Mouse (Mus musculus) olfactory bulb, adult 2 months (tissue): ENCODE data around the gene Dhcr24.

ENCODE experiments used
- CTCF ChIP-seq: fragments of 200-500 bp; IDR thresholded peaks from 2 replicates; pipeline ENCODE4 v1.5.1; 2012; ENCODE audit warnings: low read depth, mild to moderate bottlenecking, low read length, moderate library complexity; ENCODE audit not compliant: insufficient read depth
- POLR2A ChIP-seq: fragments of 200-500 bp; IDR thresholded peaks from 2 replicates; pipeline ENCODE4 v1.6.1; 2012; ENCODE audit warnings: mild to moderate bottlenecking, low read depth, low read length, moderate library complexity; ENCODE audit not compliant: insufficient read depth

DNA sequence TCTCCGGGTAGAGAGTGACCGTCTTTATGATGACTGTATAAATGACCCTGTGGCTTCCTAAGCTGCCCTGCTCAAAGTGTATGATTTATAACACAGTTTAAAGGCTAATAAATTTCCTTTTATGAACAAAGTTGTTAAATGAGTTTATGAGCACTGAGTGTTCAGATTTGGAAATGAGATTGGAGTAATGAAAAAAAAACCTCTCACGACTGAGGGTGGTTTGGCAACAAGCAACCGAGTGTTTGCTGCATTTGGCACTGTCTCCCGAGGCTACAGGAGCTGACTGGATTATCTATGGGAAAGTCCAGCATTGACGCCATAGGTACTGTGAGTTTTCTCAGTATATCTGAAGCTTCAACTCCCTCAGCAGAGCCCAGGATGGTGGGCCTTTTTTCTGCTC, 46.2 kb upstream of the Dhcr24 start:
- TF ChIP-seq POLR2A, result no peak
- TF ChIP-seq CTCF, result no peak
